Mouse (Mus musculus) CH12.LX (cell line): Measurements from ENCODE around the gene Zfp574. TPM values are rescaled to one million over a fixed set of nuclear protein-coding genes. Genes with fewer than 3 reads are reported as not detected.

Experiments used
- DNase-seq: peaks from one replicate; pipeline ENCODE4 v3.0.0-alpha.2; 2013; ENCODE audit errors: extremely low read depth
- H3K27ac ChIP-seq: 2 replicates; pipeline ENCODE4 v1.5.1; 2012; ENCODE audit warnings: low read depth, mild to moderate bottlenecking, control low read depth, moderate library complexity; ENCODE audit not compliant: insufficient read depth
- H3K27me3 ChIP-seq: replicated peaks from 2 replicates; pipeline ENCODE3; 2012; ENCODE audit warnings: inconsistent platforms
- H3K36me3 ChIP-seq, 2 experiments: replicated peaks in 1 of 2; 2 replicates each; pipeline versions ENCODE3 to v1.6.1; 2012; ENCODE audit warnings: inconsistent platforms in 1 of 2, low read length in 1 of 2, mild to moderate bottlenecking in 1 of 2, mixed read lengths in 1 of 2, moderate library complexity in 1 of 2; ENCODE audit not compliant: control insufficient read depth in 1 of 2, insufficient read depth in 1 of 2
- H3K4me1 ChIP-seq, 2 experiments: 2 replicates each; pipeline ENCODE4 v1.6.1; 2012; ENCODE audit warnings: inconsistent platforms in 1 of 2, moderate library complexity in 1 of 2; ENCODE audit not compliant: insufficient read depth in 2 of 2, control insufficient read depth in 1 of 2
- H3K4me2 ChIP-seq: 2 replicates; pipeline ENCODE4 v1.6.1; 2012; ENCODE audit warnings: low read depth, mild to moderate bottlenecking, control low read depth; ENCODE audit not compliant: poor library complexity, insufficient read depth, severe bottlenecking
- H3K4me3 ChIP-seq, 3 experiments: fragments of 150-350 bp in 1 of 3; sonication (generic) in 1 of 3; replicated peaks in 1 of 3; 2 replicates each; pipeline versions ENCODE3 to v1.5.1; 2011 to 2012; ENCODE audit warnings: low read depth in 2 of 3, low read length in 2 of 3, mild to moderate bottlenecking in 2 of 3, moderate library complexity in 2 of 3, control low read depth in 1 of 3, improper control_type of control experiment in 1 of 3, inconsistent platforms in 1 of 3, mixed read lengths in 1 of 3; ENCODE audit not compliant: poor library complexity in 1 of 3
- H3K79me2 ChIP-seq: replicated peaks from 2 replicates; pipeline ENCODE4 v1.6.1; 2012; ENCODE audit warnings: mild to moderate bottlenecking, moderate library complexity; ENCODE audit not compliant: control insufficient read depth, poor library complexity, insufficient read depth, severe bottlenecking; ENCODE audit errors: extremely low read depth
- H3K9ac ChIP-seq: 2 replicates; pipeline ENCODE4 v1.6.1; 2012; ENCODE audit warnings: low read depth, mild to moderate bottlenecking, control low read depth, moderate library complexity; ENCODE audit not compliant: insufficient read depth
- H3K9me3 ChIP-seq: replicated peaks from 2 replicates; pipeline ENCODE3; 2012; ENCODE audit warnings: low read length, inconsistent platforms, mixed read lengths
- CHD1 ChIP-seq: IDR thresholded peaks from 2 replicates; pipeline ENCODE4 v1.6.1; 2012; ENCODE audit warnings: low read depth, low read length, improper control_type of control experiment, inconsistent platforms
- CTCF ChIP-seq, 2 experiments: IDR thresholded peaks in 1 of 2; conservative IDR thresholded peaks in 1 of 2; 2 replicates each; pipeline ENCODE4 v1.5.1; 2011 to 2012; ENCODE audit warnings: low read depth in 2 of 2, low read length in 2 of 2, improper control_type of control experiment in 1 of 2, inconsistent platforms in 1 of 2, mild to moderate bottlenecking in 1 of 2, moderate library complexity in 1 of 2
- ELF1 ChIP-seq: IDR thresholded peaks from 2 replicates; pipeline ENCODE4 v1.6.1; 2014; ENCODE audit warnings: low read depth, mild to moderate bottlenecking, inconsistent platforms, low read length, improper control_type of control experiment
- EP300 ChIP-seq: IDR thresholded peaks from 2 replicates; pipeline ENCODE4 v1.6.1; 2011; ENCODE audit warnings: low read length, improper control_type of control experiment
- ETS1 ChIP-seq: conservative IDR thresholded peaks from 2 replicates; pipeline ENCODE4 v1.6.1; 2012; ENCODE audit warnings: low read depth, mild to moderate bottlenecking, inconsistent platforms, low read length, improper control_type of control experiment, moderate library complexity
- GABPA ChIP-seq: IDR thresholded peaks from 2 replicates; pipeline ENCODE4 v1.6.1; 2012; ENCODE audit warnings: low read depth, low read length, improper control_type of control experiment, inconsistent platforms; ENCODE audit not compliant: insufficient replicate concordance
- HCFC1 ChIP-seq: IDR thresholded peaks from 2 replicates; pipeline ENCODE4 v1.6.1; 2012; ENCODE audit warnings: low read depth, mild to moderate bottlenecking, inconsistent platforms, low read length, improper control_type of control experiment
- JUN ChIP-seq: IDR thresholded peaks from 2 replicates; pipeline ENCODE4 v1.6.1; 2011; ENCODE audit warnings: low read depth, mild to moderate bottlenecking, low read length, improper control_type of control experiment, moderate library complexity; ENCODE audit not compliant: insufficient read depth
- JUND ChIP-seq: conservative IDR thresholded peaks from 2 replicates; pipeline ENCODE4 v1.6.1; 2011; ENCODE audit warnings: low read depth, low read length, improper control_type of control experiment
- KAT2A ChIP-seq: IDR thresholded peaks from 2 replicates; pipeline ENCODE4 v1.6.1; 2012; ENCODE audit warnings: low read length, improper control_type of control experiment, inconsistent platforms; ENCODE audit not compliant: insufficient replicate concordance
- MAFK ChIP-seq: IDR thresholded peaks from 2 replicates; pipeline ENCODE4 v1.6.1; 2011; ENCODE audit warnings: low read length, improper control_type of control experiment; ENCODE audit not compliant: insufficient replicate concordance
- MAX ChIP-seq: IDR thresholded peaks from 2 replicates; pipeline ENCODE4 v1.6.1; 2011; ENCODE audit warnings: low read length, improper control_type of control experiment
- MAZ ChIP-seq: IDR thresholded peaks from 2 replicates; pipeline ENCODE4 v1.6.1; 2012; ENCODE audit warnings: low read depth, mild to moderate bottlenecking, inconsistent platforms, low read length, improper control_type of control experiment, moderate library complexity
- MEF2A ChIP-seq: IDR thresholded peaks from 2 replicates; pipeline ENCODE4 v1.6.1; 2014; ENCODE audit warnings: low read depth, mild to moderate bottlenecking, inconsistent platforms, low read length, improper control_type of control experiment, borderline replicate concordance
- MXI1 ChIP-seq: IDR thresholded peaks from 2 replicates; pipeline ENCODE4 v1.6.1; 2011; ENCODE audit warnings: mild to moderate bottlenecking, low read depth, low read length, improper control_type of control experiment
- MYC ChIP-seq: IDR thresholded peaks from 2 replicates; pipeline ENCODE4 v1.6.1; 2011; ENCODE audit warnings: low read depth, mild to moderate bottlenecking, improper control_type of control experiment, low read length
- PAX5 ChIP-seq: IDR thresholded peaks from 2 replicates; pipeline ENCODE4 v1.6.1; 2012; ENCODE audit warnings: low read length, inconsistent platforms, mixed read lengths
- POLR2AphosphoS2 ChIP-seq: IDR thresholded peaks from 2 replicates; pipeline ENCODE4 v1.6.1; 2011; ENCODE audit warnings: low read depth, low read length, improper control_type of control experiment
- RCOR1 ChIP-seq: conservative IDR thresholded peaks from 2 replicates; pipeline ENCODE4 v1.6.1; 2012; ENCODE audit warnings: low read depth, mild to moderate bottlenecking, inconsistent platforms, low read length, improper control_type of control experiment
- SIN3A ChIP-seq: IDR thresholded peaks from 2 replicates; pipeline ENCODE4 v1.6.1; 2012; ENCODE audit warnings: low read length, improper control_type of control experiment, inconsistent platforms
- SMC3 ChIP-seq: IDR thresholded peaks from 2 replicates; pipeline ENCODE4 v1.6.1; 2011; ENCODE audit warnings: low read depth, low read length, improper control_type of control experiment
- UBTF ChIP-seq: IDR thresholded peaks from 2 replicates; pipeline ENCODE4 v1.6.1; 2012; ENCODE audit warnings: low read depth, mild to moderate bottlenecking, inconsistent platforms, low read length, improper control_type of control experiment, moderate library complexity
- USF1 ChIP-seq: IDR thresholded peaks from 2 replicates; pipeline ENCODE4 v1.6.1; 2014; ENCODE audit warnings: low read depth, mild to moderate bottlenecking, inconsistent platforms, low read length, improper control_type of control experiment
- USF2 ChIP-seq: conservative IDR thresholded peaks from 2 replicates; pipeline ENCODE4 v1.6.1; 2011; ENCODE audit warnings: low read depth, low read length, improper control_type of control experiment
- ZC3H11A ChIP-seq: IDR thresholded peaks from 2 replicates; pipeline ENCODE4 v1.6.1; 2012; ENCODE audit warnings: low read depth, mild to moderate bottlenecking, inconsistent platforms, low read length, improper control_type of control experiment
- ZKSCAN1 ChIP-seq: IDR thresholded peaks from 2 replicates; pipeline ENCODE4 v1.6.1; 2012; ENCODE audit warnings: low read depth, inconsistent platforms, low read length, improper control_type of control experiment, borderline replicate concordance
- ZMIZ1 ChIP-seq: IDR thresholded peaks from 2 replicates; pipeline ENCODE4 v1.6.1; 2012; ENCODE audit warnings: low read depth, mild to moderate bottlenecking, inconsistent platforms, low read length, improper control_type of control experiment
- ZNF384 ChIP-seq: IDR thresholded peaks from 2 replicates; pipeline ENCODE4 v1.6.1; 2012; ENCODE audit warnings: low read depth, low read length, improper control_type of control experiment, inconsistent platforms
- dilution Hi-C: fragments of 300-500 bp; cut with MboI; formaldehyde crosslinking; loops from 2 replicates; pipeline ENCODE4 v1.14.3; 2020; ENCODE audit warnings: low sequenced_read_pairs; ENCODE audit not compliant: extremely low pct_unique_long_range_greater_than_20kb, extremely low pct_ligation_motif_present
- in situ Hi-C: fragments of 300-500 bp; cut with MboI; formaldehyde crosslinking; loops from 3 replicates; pipeline ENCODE4 v1.14.3; 2019; ENCODE audit warnings: low sequenced_read_pairs, low pct_ligation_motif_present, low pct_unique_long_range_greater_than_20kb, mixed read lengths
- polyA plus RNA-seq: library from polyadenylated mRNA; unstranded; fragments of >175 nt; gene quantifications from 2 replicates; pipeline ENCODE4 v1.2.1, GENCODE M21; 2012; ENCODE audit warnings: low read depth; ENCODE audit not compliant: insufficient read length
- total RNA-seq, 2 experiments: library from RNA; depleted of rRNA; stranded (reverse); fragments of 300-350 nt in 1 of 2; fragments of >200 nt in 1 of 2; gene quantifications; 2 replicates each; pipeline ENCODE4 v1.2.3; 2012 to 2014

Gene Zfp574
- total and polyA plus RNA-seq, 3 experiments = 3.4 to 13.3 (median 11.2) TPM

DNA sequence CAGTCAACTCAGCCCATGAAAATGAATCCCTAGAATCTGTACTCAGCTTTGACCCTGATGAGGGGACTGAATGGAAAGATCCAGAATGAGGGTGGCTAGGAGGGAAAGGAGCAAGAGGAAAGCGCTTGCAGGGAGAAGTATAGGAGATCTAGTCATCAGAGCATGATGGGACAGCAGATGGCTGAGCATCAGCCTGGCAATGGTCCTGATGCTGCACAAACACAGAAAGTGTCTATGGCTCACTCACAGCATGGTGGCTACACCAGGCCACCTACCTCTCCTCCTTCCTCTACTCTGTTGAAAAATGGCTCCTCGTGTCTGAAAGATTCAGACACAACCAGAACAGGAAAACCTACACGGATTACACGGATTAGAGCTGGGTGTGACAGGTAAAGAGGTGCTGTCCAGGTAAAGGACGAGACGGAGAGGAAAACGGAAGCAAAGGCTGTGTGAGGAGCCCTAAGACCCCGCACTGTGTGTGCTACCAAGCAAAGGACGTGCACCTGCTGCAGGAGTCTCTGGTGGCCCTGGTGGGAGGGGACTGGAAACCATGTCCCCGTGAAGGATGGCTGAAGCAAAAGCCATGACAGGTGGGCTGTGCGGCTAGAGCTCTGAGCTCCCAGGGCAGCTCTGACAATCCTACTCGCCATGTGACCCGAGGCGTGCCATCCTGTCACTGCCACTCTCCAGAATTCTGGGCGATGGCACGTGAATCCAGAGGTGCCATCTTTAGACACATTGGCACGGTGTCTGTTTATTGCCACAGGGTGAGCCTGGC lies 40.0 kb downstream of the Zfp574 start:
- DNase-seq = no peak
- Histone ChIP-seq H3K4me2 (peak overlapping the region; percentile 32), H3K36me3 (peaks cover 78 to 83% of the 10 kb centered on the region in 2 experiments), H3K27ac (peak overlapping the region; percentile 98), H3K9me3 (peaks cover 7% of the 10 kb centered on the region), H3K4me3 (peak overlapping the region in 1 of 3 experiments; percentile 23), H3K79me2 (peaks cover 16% of the 10 kb centered on the region), H3K4me1 (peaks cover 56 to 92% of the 10 kb centered on the region in 2 experiments), H3K9ac (peak overlapping the region; percentile 4; the same call in 1 of the 2 replicates), H3K27me3 (no peaks in the 10 kb centered on the region)
- TF ChIP-seq USF1 = peak; percentile 20; the same call in 1 of the 2 replicates
- no peak for TF ChIP-seq MAZ
- peak; percentile 4; the same call in 1 of the 2 replicates for TF ChIP-seq EP300
- TF ChIP-seq SIN3A = peak; percentile 40
- 0 out of 2 replicates have a peak, but pooled peaks have one; percentile 35 for TF ChIP-seq UBTF
- peak; percentile 78; the same call in 1 of the 2 replicates for TF ChIP-seq MXI1
- TF ChIP-seq POLR2AphosphoS2 = peak; percentile 11; the same call in 1 of the 2 replicates
- TF ChIP-seq MAX = peak; percentile 39
- no peak for TF ChIP-seq ZKSCAN1
- dilution Hi-C loops = no loop called here
- in situ Hi-C loops = no loop called here

DNA sequence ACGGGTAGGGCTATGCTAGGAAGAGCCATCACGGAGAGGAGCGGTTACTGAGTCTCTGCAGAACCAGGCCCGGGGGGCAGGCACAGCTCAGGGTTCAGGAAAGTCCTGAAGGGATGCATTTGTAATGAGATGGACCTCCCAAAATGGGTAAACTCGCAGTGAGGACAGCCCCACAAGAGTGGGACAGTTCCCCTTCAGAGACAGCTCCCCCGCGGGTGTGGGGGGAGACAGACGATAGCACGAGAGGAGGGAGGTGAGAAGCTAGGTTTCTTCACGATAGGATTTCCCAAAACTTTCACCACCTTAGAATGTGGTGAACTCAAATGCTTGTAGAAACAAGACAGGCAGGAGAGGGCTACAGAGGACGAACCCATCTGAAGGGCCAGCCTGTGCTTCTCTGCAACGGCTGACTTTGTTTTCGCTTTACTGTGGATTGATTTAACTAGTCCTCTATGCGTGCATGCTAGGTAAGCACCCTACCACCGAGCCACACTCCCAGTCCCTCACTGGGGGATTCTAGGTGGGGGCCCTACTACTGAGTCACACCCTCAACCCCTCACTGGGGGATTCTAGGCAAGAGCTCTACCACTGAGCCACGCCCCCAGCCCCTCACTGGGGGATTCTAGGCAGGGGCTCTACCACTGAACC lies 40.7 kb downstream of the Zfp574 start:
- Histone ChIP-seq H3K4me2 (peak overlapping the region; percentile 32), H3K36me3 (peaks cover 82 to 84% of the 10 kb centered on the region in 2 experiments), H3K79me2 (peaks cover 18% of the 10 kb centered on the region), H3K9me3 (peaks cover 7% of the 10 kb centered on the region), H3K4me1 (peaks cover 55 to 92% of the 10 kb centered on the region in 2 experiments), H3K27ac (peak overlapping the region; percentile 98), H3K4me3 (peak overlapping the region in 1 of 3 experiments; percentile 23), H3K27me3 (no peaks in the 10 kb centered on the region), H3K9ac (no peak overlapping the region; the same call in 1 of the 2 replicates)
- DNase-seq = no peak
- dilution Hi-C loops = no loop called here
- in situ Hi-C loops = no loop called here
- TF ChIP-seq ZC3H11A = no peak
- TF ChIP-seq RCOR1 = peak; percentile 66; the same call in 1 of the 2 replicates
- peak; percentile 69; the same call in 1 of the 2 replicates for TF ChIP-seq CHD1
- TF ChIP-seq HCFC1 = no peak
- no peak for TF ChIP-seq MYC
- TF ChIP-seq MAFK = no peak
- TF ChIP-seq UBTF = 0 out of 2 replicates have a peak, but pooled peaks have one; percentile 48
- no peak for TF ChIP-seq CTCF (conservative IDR thresholded peaks at IDR 0.05 in 1 of 2, IDR thresholded peaks at IDR 0.05 in 1 of 2; ENCODE audit: low read depth in 2 of 2, low read length in 2 of 2)
- no peak for TF ChIP-seq JUN
- TF ChIP-seq EP300 = peak; percentile 61; the same call in 1 of the 2 replicates
- TF ChIP-seq SIN3A = peak; percentile 51
- TF ChIP-seq PAX5 = no peak
- TF ChIP-seq GABPA = no peak
- peak; percentile 89 for TF ChIP-seq MEF2A
- peak; percentile 12 for TF ChIP-seq SMC3
- TF ChIP-seq USF2 = no peak; the same call in 1 of the 2 replicates
- TF ChIP-seq ZKSCAN1 = no peak
- TF ChIP-seq ZMIZ1 = peak; percentile 34; the same call in 1 of the 2 replicates
- peak; percentile 79 for TF ChIP-seq ETS1
- peak; percentile 94 for TF ChIP-seq MAZ
- TF ChIP-seq KAT2A = no peak
- no peak for TF ChIP-seq ZNF384
- peak; percentile 41 for TF ChIP-seq MXI1
- TF ChIP-seq JUND = no peak
- no peak; the same call in 1 of the 2 replicates for TF ChIP-seq ELF1
